Mouse (Mus musculus) hindbrain, embryonic 11.5 days (tissue): ENCODE measurements around the gene Hspb2. TPM values are rescaled to one million over a fixed set of nuclear protein-coding genes. Genes with fewer than 3 reads are reported as not detected.

Source experiments
- ATAC-seq: fragments of 200-750 bp; cut with Nextera tagmentation; 2 replicates; pipeline ENCODE4 v1.8.0; 2017; ENCODE audit warnings: mild to moderate bottlenecking, moderate TSS enrichment, moderate library complexity; ENCODE audit not compliant: low FRiP score
- DNase-seq: peaks from one replicate; pipeline ENCODE4 v3.0.0-alpha.2; 2015; ENCODE audit warnings: low spot score
- H3K27ac ChIP-seq: fragments of 300-500 bp; sonication (generic); 2 replicates; pipeline ENCODE4 v1.5.1; 2014; ENCODE audit warnings: mild to moderate bottlenecking, low read depth, low read length
- H3K27me3 ChIP-seq: fragments of 300-500 bp; sonication (generic); 2 replicates; pipeline ENCODE4 v1.6.1; 2014; ENCODE audit warnings: mild to moderate bottlenecking, low read length, moderate library complexity, mixed read lengths; ENCODE audit not compliant: control insufficient read depth, insufficient read depth
- H3K36me3 ChIP-seq: fragments of 300-500 bp; sonication (generic); 2 replicates; pipeline ENCODE4 v1.6.1; 2014; ENCODE audit warnings: mild to moderate bottlenecking, low read length, moderate library complexity, mixed read lengths; ENCODE audit not compliant: control insufficient read depth, insufficient read depth
- H3K4me1 ChIP-seq: fragments of 300-500 bp; sonication (generic); replicated peaks from 2 replicates; pipeline ENCODE4 v1.6.1; 2014; ENCODE audit warnings: low read length, mixed read lengths; ENCODE audit not compliant: control insufficient read depth, insufficient read depth
- H3K4me2 ChIP-seq: fragments of 300-500 bp; sonication (generic); replicated peaks from 2 replicates; pipeline ENCODE4 v1.6.1; 2014; ENCODE audit warnings: mild to moderate bottlenecking, low read depth, low read length
- H3K4me3 ChIP-seq: fragments of 300-500 bp; sonication (generic); 2 replicates; pipeline ENCODE4 v1.5.1; 2014; ENCODE audit warnings: low read depth, low read length
- H3K9ac ChIP-seq: fragments of 300-500 bp; sonication (generic); 2 replicates; pipeline ENCODE4 v1.6.1; 2014; ENCODE audit warnings: low read depth, low read length
- H3K9me3 ChIP-seq: fragments of 300-500 bp; sonication (generic); 2 replicates; pipeline ENCODE4 v1.6.1; 2016; ENCODE audit warnings: low read length; ENCODE audit not compliant: control insufficient read depth
- WGBS: fragments of 180-500 bp; shearing (Covaris S2); extraction: QIAGEN DNeasy Blood & Tissue Kit; methylation state at CpG from one replicate; pipeline ENCODE4 v1.1.7; 2014; 5-methylcytosine and 5-hydroxymethylcytosine counted together
- polyA plus RNA-seq: library from polyadenylated mRNA; unstranded; fragments of >200 nt; fragmentation: Nextera tagmentation; extraction: Ambion mirVana; gene quantifications from 2 replicates; pipeline ENCODE4 v1.2.1, GENCODE M21; 2014

Hspb2 gene
- polyA plus RNA-seq, 1 experiment from 2014 or later: 1.9 TPM

DNA sequence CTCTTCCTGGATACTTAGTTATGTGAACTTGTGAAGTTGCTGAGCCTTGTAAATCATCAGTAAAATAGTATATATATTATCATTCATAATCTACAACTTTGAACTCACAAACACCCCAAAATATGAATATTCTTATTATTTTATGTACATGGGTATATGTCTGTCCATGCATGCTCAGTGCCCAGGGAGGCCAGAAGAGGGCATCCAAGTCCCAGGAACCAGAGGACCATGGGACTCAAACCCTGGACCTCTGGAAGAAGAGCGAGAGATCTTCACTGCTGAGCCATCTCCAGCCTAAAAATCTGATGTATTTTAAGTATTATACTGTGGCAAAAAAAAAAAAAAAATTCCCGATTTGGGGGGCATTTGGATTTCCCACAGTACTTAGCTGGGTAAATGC lies 43.0 kb downstream of the Hspb2 start:
- Histone ChIP-seq H3K27ac (no peak overlapping the region), H3K36me3 (no peaks in the 10 kb centered on the region), H3K4me3 (no peak overlapping the region), H3K4me1 (no peaks in the 10 kb centered on the region), H3K4me2 (no peak overlapping the region), H3K27me3 (no peaks in the 10 kb centered on the region), H3K9me3 (no peaks in the 10 kb centered on the region), H3K9ac (no peak overlapping the region)
- DNase-seq: peak; percentile 58
- WGBS: 31% methylated on average over 2 of the region's 2 CpGs
- ATAC-seq: no peak

DNA sequence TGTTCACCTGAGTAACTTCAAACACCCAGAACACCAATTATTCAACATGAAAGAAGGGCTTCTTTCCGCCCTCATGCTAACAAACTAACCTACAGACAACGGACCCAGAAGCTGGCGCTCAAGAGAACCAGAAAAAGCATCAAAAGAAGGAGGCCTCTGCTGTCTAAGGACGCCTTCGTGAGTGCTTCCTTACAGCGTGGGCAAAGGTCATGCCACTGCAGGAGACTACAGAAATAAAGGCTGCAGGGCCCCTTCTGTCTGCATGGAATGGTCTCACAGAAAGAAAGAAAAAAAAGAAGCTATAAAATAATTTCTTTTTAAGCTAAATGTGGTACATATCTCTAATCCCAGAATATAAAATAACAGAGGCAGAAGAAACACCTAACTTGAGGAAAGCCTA lies 47.2 kb downstream of the Hspb2 start:
- H3K4me1 ChIP-seq: no peaks in the 10 kb centered on the region
- H3K9ac ChIP-seq: no peak overlapping the region
- 39% methylated on average over 6 of the region's 6 CpGs for WGBS
- H3K9me3 ChIP-seq: no peaks in the 10 kb centered on the region
- DNase-seq: no peak
- no peak overlapping the region for H3K4me3 ChIP-seq
- H3K27me3 ChIP-seq: peaks cover 6% of the 10 kb centered on the region; the same call in 1 of the 2 replicates
- no peak overlapping the region for H3K27ac ChIP-seq
- no peaks in the 10 kb centered on the region for H3K36me3 ChIP-seq
- no peak for ATAC-seq
- H3K4me2 ChIP-seq: no peak overlapping the region

Other genes starting within 250 kb of the Hspb2 start
- gene Pts, start 223.6 kb downstream of the Hspb2 start, polyA plus RNA-seq: 92.6 and 98.2 TPM in 2 replicates
- 5.2 and 8.5 TPM in 2 replicates for gene Il18, start 197.5 kb downstream of the Hspb2 start, polyA plus RNA-seq
- gene Bco2, start 197.2 kb downstream of the Hspb2 start, polyA plus RNA-seq: 0.14 and 0.20 TPM in 2 replicates
- gene Tex12, start 191.0 kb downstream of the Hspb2 start, polyA plus RNA-seq: 0.15 and 0.17 TPM in 2 replicates
- 254 and 265 TPM in 2 replicates for gene Sdhd, start 148.5 kb downstream of the Hspb2 start, polyA plus RNA-seq
- gene Timm8b, start 148.4 kb downstream of the Hspb2 start, polyA plus RNA-seq: 325 TPM in 2 replicates
- 9.0 and 9.8 TPM in 2 replicates for gene Pih1d2, start 135.0 kb downstream of the Hspb2 start, polyA plus RNA-seq
- 29.9 and 30.6 TPM in 2 replicates for gene Nkapd1, start 134.9 kb downstream of the Hspb2 start, polyA plus RNA-seq
- 54.9 and 59.2 TPM in 2 replicates for gene Dlat, start 92.6 kb downstream of the Hspb2 start, polyA plus RNA-seq
- 25.2 and 31.0 TPM in 2 replicates for gene Dixdc1, start 12.8 kb downstream of the Hspb2 start, polyA plus RNA-seq
- gene 2310030G06Rik, start 5.8 kb downstream of the Hspb2 start, polyA plus RNA-seq: 1.3 and 1.7 TPM in 2 replicates
- gene Cryab, start 1.0 kb downstream of the Hspb2 start, polyA plus RNA-seq: 5.9 and 7.4 TPM in 2 replicates
- gene Fdxacb1, start 15.9 kb upstream of the Hspb2 start, polyA plus RNA-seq: 13.4 and 15.5 TPM in 2 replicates
- gene Alg9, start 22.7 kb upstream of the Hspb2 start, polyA plus RNA-seq: 38.3 and 39.3 TPM in 2 replicates
- 38.5 and 42.3 TPM in 2 replicates for gene 1110032A03Rik, start 23.2 kb upstream of the Hspb2 start, polyA plus RNA-seq
- 105 and 118 TPM in 2 replicates for gene Ppp2r1b, start 92.9 kb upstream of the Hspb2 start, polyA plus RNA-seq